Mouse (Mus musculus) layer of hippocampus, postnatal 25 days (tissue): ENCODE measurements around the gene Stk10. TPM values are rescaled to one million over a fixed set of nuclear protein-coding genes. Genes with fewer than 3 reads are reported as not detected.

Experiments
- DNase-seq, 2 experiments: peaks; one replicate each; pipeline ENCODE4 v3.0.0; 2022; ENCODE audit warnings: mixed read lengths in 2 of 2, low spot score in 1 of 2; ENCODE audit errors: extremely low spot score in 1 of 2
- total RNA-seq, 2 experiments: library from RNA; stranded (reverse); gene quantifications; 2 replicates each; pipeline ENCODE4 v1.2.3; 2021

Stk10 gene
- total RNA-seq, 2 experiments from 2014 or later: 7.6 to 8.6 TPM

DNA sequence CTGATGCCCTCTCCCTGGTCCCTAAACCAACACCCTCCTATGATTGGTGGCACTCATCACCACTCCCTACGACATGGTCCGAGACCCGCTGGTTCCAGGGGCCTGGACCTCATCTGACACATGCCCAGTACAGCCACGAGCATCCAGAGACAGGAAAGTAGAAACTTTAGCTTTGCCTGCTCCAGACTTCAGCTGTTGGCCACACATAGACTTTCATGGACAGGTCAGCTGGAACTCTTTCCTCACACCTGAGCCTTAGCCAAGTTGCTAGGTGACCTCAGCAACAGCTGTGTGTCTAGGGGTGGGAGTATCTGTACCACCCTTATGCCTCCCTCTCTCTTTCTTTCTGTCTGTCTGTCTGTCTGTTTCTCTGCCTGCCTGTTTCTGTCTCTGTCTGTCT lies 15.1 kb downstream of the Stk10 start:
- DNase-seq: no peak

GRCm38 (mm10) chr11:32549236-32549635 lies 16.1 kb downstream of the Stk10 start:
- no peak for DNase-seq

GRCm38 (mm10) chr11:32550102-32550501 lies 17.0 kb downstream of the Stk10 start:
- DNase-seq: no peak

DNA sequence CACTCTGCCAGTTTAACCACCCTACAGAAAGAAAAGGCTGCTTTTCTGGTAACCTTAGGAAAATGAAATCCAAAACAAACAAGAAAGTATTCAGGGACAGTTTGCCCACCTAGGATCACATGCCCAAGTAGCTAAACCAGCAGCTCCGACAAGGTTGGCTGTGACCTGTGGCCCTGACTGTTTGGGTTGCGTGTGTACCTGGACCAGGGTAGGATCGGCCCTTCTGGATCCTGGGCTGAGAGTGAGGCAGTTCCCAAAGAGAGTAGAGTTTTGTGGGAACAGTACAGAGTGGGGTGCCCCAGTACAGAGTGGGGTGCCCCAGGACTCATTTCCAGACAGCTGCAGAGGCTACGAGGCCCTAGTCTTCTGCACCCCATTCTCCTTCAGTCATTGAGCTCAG lies 18.0 kb downstream of the Stk10 start:
- no peak for DNase-seq

DNA sequence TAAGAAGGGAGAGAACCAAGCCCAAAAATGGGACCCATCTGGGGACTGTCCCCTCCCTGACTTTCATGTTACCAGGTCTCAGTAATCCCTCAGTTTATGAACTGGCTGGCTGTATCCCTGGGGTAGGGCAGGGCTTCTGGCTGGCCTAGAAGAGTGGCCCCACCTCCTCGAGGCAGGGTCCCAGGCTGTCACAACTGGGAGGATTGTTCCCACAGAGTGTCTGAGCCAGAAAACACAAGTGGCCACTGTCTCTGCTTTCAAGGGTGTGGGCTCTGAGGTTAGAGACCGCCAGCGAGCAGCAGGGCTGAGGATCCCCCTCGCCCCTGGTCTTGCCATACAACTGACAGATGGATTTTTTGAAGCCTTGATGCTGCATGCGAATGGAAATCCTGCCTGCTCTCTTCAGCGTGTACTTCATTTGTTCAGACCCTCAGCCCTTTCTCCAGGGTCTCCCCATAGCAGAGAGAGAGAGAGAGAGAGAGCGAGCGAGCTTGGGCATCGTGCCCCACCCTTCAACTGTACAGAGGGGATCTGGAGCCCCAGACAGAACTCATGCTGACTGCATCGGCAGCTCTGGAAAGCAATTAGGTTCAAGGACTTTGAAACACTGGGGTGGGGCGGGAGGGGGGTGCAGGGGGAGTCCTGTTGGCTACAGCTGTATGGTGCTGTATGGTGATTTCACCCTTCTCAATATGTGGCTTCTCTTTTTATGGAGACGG lies 18.6 kb downstream of the Stk10 start:
- no peak for DNase-seq

GRCm38 (mm10) chr11:32552401-32553090 lies 19.4 kb downstream of the Stk10 start:
- DNase-seq: no peak

GRCm38 (mm10) chr11:32553311-32554140 lies 20.4 kb downstream of the Stk10 start:
- DNase-seq: no peak

DNA sequence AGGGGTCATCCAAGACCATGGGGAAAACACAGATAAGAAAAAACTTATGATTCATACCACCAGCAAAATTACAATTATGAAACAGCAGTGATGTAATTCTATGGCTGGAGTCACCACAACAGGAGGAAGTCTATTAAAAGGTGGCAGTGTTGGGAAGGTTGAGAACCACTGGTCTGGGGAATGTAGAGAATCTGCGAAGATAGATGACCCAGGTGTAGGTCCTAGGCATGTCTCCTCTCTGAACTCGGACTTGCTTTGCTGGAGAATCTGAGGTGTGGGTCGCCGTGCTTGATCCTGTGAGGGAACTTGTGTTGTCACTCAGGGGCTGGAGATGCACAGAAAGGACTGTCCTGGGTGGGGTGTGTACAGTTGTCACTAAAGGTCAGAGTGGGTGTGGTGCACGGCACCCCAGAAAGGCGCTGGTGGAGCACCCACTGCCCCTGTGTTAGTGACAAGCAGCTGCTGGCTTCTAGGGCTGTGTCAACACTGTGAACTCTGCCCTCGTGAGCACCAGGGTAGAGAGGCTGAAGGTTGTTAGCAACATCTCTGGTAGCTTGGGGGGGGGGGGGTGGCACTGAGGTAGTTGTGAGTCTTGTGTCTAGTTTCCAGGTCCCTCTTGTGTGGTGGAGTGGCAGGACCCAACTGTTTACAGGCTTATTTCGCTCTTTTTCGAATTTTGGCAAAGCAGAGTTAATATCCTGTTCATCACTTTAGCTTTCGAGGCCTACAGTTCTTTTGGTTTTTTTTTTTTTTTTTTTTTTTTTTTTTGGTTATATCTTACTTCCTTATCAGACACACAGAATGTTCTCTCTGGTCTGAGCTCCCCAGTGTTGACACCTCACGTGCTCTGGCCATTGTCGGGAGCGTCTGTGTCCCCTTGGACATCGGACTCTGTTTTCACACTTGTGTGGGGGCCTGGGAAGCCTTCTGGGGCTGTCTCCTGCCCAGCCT lies 21.3 kb downstream of the Stk10 start:
- no peak for DNase-seq

- no peak for DNase-seq
Observed at GRCm38 (mm10) chr11:32555103-32555689, 22.1 kb downstream of the Stk10 start.

DNA sequence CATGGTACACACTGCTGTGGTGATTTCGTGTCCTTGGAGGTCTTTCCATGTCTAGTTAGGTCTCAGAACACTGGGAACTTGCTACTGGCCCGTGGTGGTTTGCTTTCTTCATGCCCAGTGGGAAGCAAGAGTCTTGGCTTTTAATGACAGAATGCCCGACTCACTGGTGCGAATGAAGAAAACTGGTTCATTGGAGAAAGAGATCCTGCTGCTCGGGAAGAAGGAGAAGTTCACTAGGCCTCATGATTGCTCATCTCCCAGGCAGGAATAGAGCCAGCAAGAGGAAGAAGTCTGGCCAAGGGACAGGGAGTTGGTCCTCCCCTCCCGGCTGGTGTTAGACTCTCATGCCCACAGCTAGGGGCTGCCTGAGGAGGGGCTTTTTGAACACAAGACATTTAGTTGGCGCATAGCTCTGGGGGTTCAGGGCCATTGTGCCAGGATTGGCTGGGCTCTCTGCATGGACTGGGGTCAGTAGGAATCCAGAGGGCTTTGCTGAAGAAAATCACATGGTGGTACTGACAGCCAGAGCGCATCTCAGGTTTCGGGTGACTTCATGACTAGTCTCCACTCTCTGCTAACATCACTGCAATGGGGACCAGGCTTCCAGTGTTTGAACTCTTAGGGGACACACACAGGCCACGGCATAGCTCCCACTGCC lies 23.4 kb downstream of the Stk10 start:
- no peak for DNase-seq

DNA sequence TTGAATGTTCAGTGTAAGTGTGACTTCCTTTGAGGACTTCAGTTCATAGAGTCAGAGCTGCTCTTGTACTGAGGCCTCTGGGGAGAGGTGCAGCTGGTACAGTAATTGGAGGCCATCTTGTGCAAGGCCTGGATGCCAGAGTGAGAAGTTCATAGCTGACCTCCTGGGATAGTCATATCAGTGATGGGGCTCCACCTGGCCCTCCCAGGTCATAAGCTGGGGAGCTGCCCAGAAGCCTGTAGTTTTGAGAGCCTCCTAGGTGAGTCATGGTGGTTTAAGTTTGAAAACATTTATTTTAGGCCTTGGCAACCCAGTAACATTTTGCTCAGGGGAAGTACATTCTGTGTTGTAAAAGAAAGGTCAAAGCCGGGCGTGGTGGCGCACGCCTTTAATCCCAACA lies 24.9 kb downstream of the Stk10 start:
- DNase-seq: no peak

- DNase-seq: no peak
Observed at GRCm38 (mm10) chr11:32558677-32559076, 25.6 kb downstream of the Stk10 start.

DNA sequence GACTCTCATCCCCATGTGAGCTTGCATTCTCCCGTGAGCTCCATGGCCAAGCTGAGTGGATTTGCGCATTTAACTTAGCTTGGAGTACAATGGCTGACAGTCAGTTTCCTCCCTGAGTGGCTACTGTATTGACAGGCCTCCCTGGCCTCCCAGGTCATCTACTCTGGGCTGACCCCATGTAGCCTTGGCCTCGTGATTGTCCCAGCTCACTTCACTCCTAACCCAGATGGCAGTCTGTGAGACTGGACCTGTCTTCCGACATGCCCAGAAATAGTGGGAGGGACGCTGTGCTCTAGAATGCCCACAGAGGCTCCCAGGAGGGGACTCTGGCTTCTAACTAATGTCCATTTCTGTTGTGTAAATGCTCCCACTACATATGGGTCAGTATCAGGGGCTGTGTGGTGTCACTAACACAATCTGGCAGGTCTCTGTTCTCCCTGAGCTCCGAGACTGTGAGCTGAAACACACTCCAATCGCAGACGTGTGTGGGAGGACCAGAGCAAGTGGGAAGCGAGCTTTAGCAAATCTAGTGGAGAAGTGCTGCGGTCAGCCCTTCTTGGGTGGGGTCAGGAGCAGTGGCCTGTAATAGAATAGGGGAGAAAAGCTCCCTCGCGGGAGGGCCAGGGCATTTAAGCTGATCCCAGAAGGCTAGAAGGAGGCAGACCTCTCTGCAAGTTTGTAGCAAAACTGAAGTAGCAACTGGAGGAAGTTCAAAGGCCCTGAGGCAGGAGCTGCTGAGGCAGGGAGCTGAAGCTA lies 27.1 kb downstream of the Stk10 start:
- DNase-seq: no peak

GRCm38 (mm10) chr11:32561465-32562355 lies 28.6 kb downstream of the Stk10 start:
- DNase-seq: no peak

DNA sequence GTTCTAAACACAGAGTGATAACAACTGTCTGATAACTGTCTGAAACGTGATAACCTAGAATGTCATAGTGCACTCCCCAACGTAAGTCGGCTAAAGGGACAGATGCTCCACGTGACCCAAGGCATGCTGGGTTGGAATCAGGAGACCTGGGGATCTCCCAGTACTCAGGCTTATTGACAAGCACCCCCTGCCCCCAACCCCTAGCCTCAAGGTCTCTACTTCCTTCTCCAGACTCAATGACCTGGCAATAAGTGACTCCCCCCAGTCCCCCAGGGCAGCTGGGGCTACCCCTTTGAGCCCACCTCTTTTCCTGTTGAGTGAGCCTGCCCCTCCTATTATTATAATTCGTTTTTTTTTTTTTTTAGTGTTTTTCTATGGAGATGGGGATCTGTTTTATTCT lies 29.6 kb downstream of the Stk10 start:
- no peak for DNase-seq

DNA sequence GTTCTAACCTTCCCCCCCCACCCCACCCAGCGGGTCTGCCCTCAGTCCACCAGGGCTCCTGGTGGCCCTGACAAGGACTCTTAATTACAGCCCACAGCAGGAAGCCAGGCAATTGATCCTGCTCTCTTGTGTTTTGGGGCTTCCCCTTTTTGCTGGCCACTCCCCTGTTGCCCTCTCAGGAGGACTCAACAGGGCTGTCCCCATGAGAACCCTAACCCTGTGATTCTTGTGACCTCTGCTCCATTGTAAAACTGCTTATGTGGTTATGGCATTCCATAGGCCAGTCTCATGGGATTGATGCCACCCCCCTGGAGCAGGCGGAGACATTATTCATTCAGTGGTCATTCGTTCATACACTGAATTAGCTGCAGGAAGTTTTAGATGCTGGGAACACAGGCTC lies 30.6 kb downstream of the Stk10 start:
- DNase-seq: no peak

DNA sequence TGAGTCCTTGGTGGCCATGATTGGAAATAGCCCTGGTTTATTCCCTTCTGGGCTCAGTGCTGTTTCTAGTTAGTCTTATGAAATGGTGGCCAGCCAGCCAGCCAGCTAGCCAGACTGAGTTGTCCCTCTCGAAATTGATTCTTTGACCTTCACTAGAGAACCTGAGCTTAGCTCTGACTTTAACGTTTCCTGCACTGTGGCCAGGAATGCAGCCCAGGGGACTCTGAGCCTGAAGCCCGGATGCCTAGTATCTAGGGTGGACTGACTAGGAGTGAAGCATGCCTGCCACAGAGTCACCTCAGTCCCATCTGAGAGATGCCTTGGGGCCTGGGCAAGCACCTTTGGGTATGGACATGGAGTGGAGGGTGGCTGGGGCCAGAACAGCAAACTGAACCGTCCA lies 31.5 kb downstream of the Stk10 start:
- no peak for DNase-seq

GRCm38 (mm10) chr11:32565088-32565487 lies 32.0 kb downstream of the Stk10 start:
- DNase-seq: no peak
